Mouse (Mus musculus): ENCODE results near the gene Slc15a4. TPM values are rescaled to one million over a fixed set of nuclear protein-coding genes. Genes with fewer than 3 reads are reported as not detected.

Gene Slc15a4
- polyA plus RNA-seq, 1 experiment from 2014 or later, result 19.4 TPM

DNA sequence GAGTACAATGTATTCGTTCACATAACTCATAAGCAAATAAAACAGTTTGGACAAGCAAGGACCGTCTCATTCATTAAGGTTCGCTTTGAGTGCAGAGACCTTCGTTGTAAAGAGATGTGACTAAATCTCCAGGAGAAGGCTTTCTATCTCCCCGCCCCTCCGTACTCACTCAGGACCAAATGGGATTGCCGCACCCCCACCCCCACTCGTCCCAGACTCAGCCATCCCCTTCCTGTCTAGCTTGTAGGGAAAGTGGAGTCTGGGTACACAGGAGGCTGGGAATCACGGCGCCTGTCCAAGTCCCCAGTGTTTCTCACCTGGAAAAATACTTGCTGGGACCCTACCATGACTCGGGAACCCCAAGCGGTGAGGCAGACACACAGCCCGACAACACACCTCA lies 6.9 kb upstream of the Slc15a4 start:
- H3K27me3 ChIP-seq (replicated peaks; ENCODE audit: insufficient read depth, low read length), result no peaks in the 10 kb centered on the region
- ATAC-seq (no peak), DNase-seq (ENCODE audit: low spot score) (no peak)
- H3K4me3 ChIP-seq (ENCODE audit: low read depth, low read length), result no peak overlapping the region
- 91% methylated on average over 13 of the region's 13 CpGs for WGBS
- no peak overlapping the region for H3K4me2 ChIP-seq (replicated peaks; ENCODE audit: low read depth, low read length)
- TF ChIP-seq EP300 (IDR thresholded peaks at IDR 0.05) (no peak), CTCF (IDR thresholded peaks at IDR 0.05) (no peak)
- H3K4me1 ChIP-seq (ENCODE audit: insufficient read depth, low read depth, low read length), result no peaks in the 10 kb centered on the region
- H3K9ac ChIP-seq (replicated peaks; ENCODE audit: low read depth), result no peak overlapping the region
- no peaks in the 10 kb centered on the region for H3K36me3 ChIP-seq (ENCODE audit: insufficient read depth, low read length)
- H3K27ac ChIP-seq (ENCODE audit: low read length), result no peak overlapping the region
- no peaks in the 10 kb centered on the region; the same call in 1 of the 2 replicates for H3K9me3 ChIP-seq (ENCODE audit: low read length)

GRCm38 (mm10) chr5:127639067-127639605 lies 6.4 kb upstream of the Slc15a4 start:
- 82% methylated on average over 6 of the region's 6 CpGs for WGBS
- Histone ChIP-seq H3K36me3 (ENCODE audit: insufficient read depth, low read length) (no peaks in the 10 kb centered on the region), H3K4me2 (replicated peaks; ENCODE audit: low read depth, low read length) (no peak overlapping the region), H3K4me3 (ENCODE audit: low read depth, low read length) (no peak overlapping the region), H3K9me3 (ENCODE audit: low read length) (no peaks in the 10 kb centered on the region; the same call in 1 of the 2 replicates), H3K4me1 (ENCODE audit: insufficient read depth, low read depth, low read length) (no peaks in the 10 kb centered on the region), H3K27me3 (replicated peaks; ENCODE audit: insufficient read depth, low read length) (no peaks in the 10 kb centered on the region), H3K9ac (replicated peaks; ENCODE audit: low read depth) (no peak overlapping the region), H3K27ac (ENCODE audit: low read length) (no peak overlapping the region)
- TF ChIP-seq CTCF (IDR thresholded peaks at IDR 0.05), result no peak
- no peak for TF ChIP-seq EP300 (IDR thresholded peaks at IDR 0.05)
- ATAC-seq, result no peak
- no peak for DNase-seq (ENCODE audit: low spot score)

DNA sequence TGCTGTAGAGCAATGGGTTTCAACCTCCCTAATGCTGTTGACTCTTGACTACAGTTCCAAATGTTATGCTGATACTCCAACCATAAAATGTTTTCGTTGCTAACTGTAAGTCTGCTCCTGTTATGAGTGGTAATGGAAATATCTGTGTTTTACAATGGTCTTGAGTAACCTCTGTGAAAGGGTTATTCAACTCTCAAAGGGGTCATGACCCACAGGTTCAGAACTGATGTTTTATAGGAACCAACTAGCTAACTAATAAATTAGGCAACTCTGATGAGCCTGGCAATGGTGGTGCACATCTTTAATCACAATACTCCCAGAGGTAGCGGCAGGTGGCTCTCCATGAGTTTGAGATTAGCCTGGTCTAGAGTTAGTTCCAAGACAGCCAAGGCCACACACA lies 5.5 kb upstream of the Slc15a4 start:
- TF ChIP-seq CTCF (IDR thresholded peaks at IDR 0.05), result no peak
- TF ChIP-seq EP300 (IDR thresholded peaks at IDR 0.05), result no peak
- H3K36me3 ChIP-seq (ENCODE audit: insufficient read depth, low read length), result no peaks in the 10 kb centered on the region
- no peak for DNase-seq (ENCODE audit: low spot score)
- 83% methylated on average over 2 of the region's 2 CpGs for WGBS
- H3K9me3 ChIP-seq (ENCODE audit: low read length), result no peaks in the 10 kb centered on the region; the same call in 1 of the 2 replicates
- H3K4me2 ChIP-seq (replicated peaks; ENCODE audit: low read depth, low read length), result no peak overlapping the region
- no peak overlapping the region for H3K27ac ChIP-seq (ENCODE audit: low read length)
- no peaks in the 10 kb centered on the region for H3K27me3 ChIP-seq (replicated peaks; ENCODE audit: insufficient read depth, low read length)
- H3K9ac ChIP-seq (replicated peaks; ENCODE audit: low read depth), result no peak overlapping the region
- H3K4me3 ChIP-seq (ENCODE audit: low read depth, low read length), result no peak overlapping the region
- no peaks in the 10 kb centered on the region for H3K4me1 ChIP-seq (ENCODE audit: insufficient read depth, low read depth, low read length)
- ATAC-seq, result no peak

DNA sequence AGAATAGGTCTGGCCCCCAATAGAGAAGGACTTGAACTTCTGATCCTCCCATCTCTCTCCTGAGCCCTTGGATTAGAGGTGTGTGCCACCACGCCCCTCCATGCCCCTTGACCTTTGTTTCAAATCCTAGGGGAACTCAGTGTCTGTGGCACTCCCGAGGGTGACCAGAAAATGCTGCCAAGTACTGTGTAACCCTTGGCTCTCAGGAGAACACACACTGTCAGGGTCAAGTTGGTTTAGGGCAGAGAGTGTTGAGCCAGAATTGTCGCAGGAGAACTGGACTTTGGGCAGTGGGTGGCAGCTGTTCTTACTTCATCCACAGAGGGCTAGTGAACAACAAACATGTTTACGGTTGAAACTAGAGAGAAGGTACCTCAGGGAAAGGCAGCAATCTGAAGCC lies 4.9 kb upstream of the Slc15a4 start:
- H3K9me3 ChIP-seq (ENCODE audit: low read length), result no peaks in the 10 kb centered on the region; the same call in 1 of the 2 replicates
- H3K27ac ChIP-seq (ENCODE audit: low read length), result no peak overlapping the region
- H3K4me1 ChIP-seq (ENCODE audit: insufficient read depth, low read depth, low read length), result no peaks in the 10 kb centered on the region
- ATAC-seq (no peak), DNase-seq (ENCODE audit: low spot score) (no peak)
- WGBS, result 67% methylated on average over 4 of the region's 4 CpGs
- no peaks in the 10 kb centered on the region for H3K36me3 ChIP-seq (ENCODE audit: insufficient read depth, low read length)
- H3K9ac ChIP-seq (replicated peaks; ENCODE audit: low read depth), result no peak overlapping the region
- H3K4me2 ChIP-seq (replicated peaks; ENCODE audit: low read depth, low read length), result no peak overlapping the region
- H3K4me3 ChIP-seq (ENCODE audit: low read depth, low read length), result no peak overlapping the region
- no peaks in the 10 kb centered on the region for H3K27me3 ChIP-seq (replicated peaks; ENCODE audit: insufficient read depth, low read length)
- TF ChIP-seq CTCF (IDR thresholded peaks at IDR 0.05), result no peak
- TF ChIP-seq EP300 (IDR thresholded peaks at IDR 0.05), result no peak

GRCm38 (mm10) chr5:127633666-127634065 lies 969 bp upstream of the Slc15a4 start:
- Histone ChIP-seq H3K9me3 (ENCODE audit: low read length) (no peaks in the 10 kb centered on the region), H3K4me2 (replicated peaks; ENCODE audit: low read depth, low read length) (no peak overlapping the region), H3K27me3 (replicated peaks; ENCODE audit: insufficient read depth, low read length) (peaks cover 11% of the 10 kb centered on the region; the same call in 1 of the 2 replicates), H3K27ac (ENCODE audit: low read length) (no peak overlapping the region), H3K4me3 (ENCODE audit: low read depth, low read length) (no peak overlapping the region), H3K36me3 (ENCODE audit: insufficient read depth, low read length) (no peaks in the 10 kb centered on the region), H3K4me1 (ENCODE audit: insufficient read depth, low read depth, low read length) (0 out of 2 replicates have a peak, but pooled peaks cover 4% of the 10 kb centered on the region), H3K9ac (replicated peaks; ENCODE audit: low read depth) (no peak overlapping the region)
- WGBS, result 63% methylated on average over 7 of the region's 7 CpGs
- DNase-seq (ENCODE audit: low spot score) (no peak), ATAC-seq (no peak)
- TF ChIP-seq EP300 (IDR thresholded peaks at IDR 0.05), result no peak
- TF ChIP-seq CTCF (IDR thresholded peaks at IDR 0.05), result no peak

DNA sequence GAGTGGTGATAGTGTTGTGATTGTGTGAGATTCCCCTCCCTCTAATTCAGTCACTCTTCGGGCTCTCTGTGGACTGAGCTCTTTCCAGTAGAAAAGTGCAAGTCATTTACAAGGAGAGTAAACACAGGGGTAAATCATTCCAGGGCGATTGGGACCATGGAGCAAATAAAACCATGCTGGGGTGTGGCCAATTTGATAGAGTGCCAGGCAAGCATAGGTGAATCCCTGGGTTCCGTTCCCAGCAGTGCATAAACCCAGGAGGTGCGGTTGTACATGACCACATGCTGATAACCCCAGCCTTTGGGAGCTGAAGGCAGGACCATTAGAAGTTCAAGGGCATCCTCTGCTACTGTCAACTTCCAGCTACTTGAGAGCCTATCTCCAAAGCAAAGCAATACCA lies 491 bp upstream of the Slc15a4 start:
- ATAC-seq, result peak; percentile 35
- WGBS, result 17% methylated on average over 4 of the region's 4 CpGs
- 0 out of 2 replicates have a peak, but pooled peaks cover 4% of the 10 kb centered on the region for H3K4me1 ChIP-seq (ENCODE audit: insufficient read depth, low read depth, low read length)
- H3K9ac ChIP-seq (replicated peaks; ENCODE audit: low read depth), result no peak overlapping the region
- H3K9me3 ChIP-seq (ENCODE audit: low read length), result no peaks in the 10 kb centered on the region
- no peaks in the 10 kb centered on the region for H3K36me3 ChIP-seq (ENCODE audit: insufficient read depth, low read length)
- no peak for DNase-seq (ENCODE audit: low spot score)
- TF ChIP-seq EP300 (IDR thresholded peaks at IDR 0.05) (no peak), CTCF (IDR thresholded peaks at IDR 0.05) (no peak)
- H3K27me3 ChIP-seq (replicated peaks; ENCODE audit: insufficient read depth, low read length), result peaks cover 11% of the 10 kb centered on the region; the same call in 1 of the 2 replicates
- H3K4me3 ChIP-seq (ENCODE audit: low read depth, low read length), result no peak overlapping the region
- H3K27ac ChIP-seq (ENCODE audit: low read length), result no peak overlapping the region
- peak overlapping the region; percentile 57; the same call in 1 of the 2 replicates for H3K4me2 ChIP-seq (replicated peaks; ENCODE audit: low read depth, low read length)

Measured in lung, postnatal 0 days (tissue).